Mouse (Mus musculus): ENCODE results near the gene Eda. TPM values are rescaled to one million over a fixed set of nuclear protein-coding genes. Genes with fewer than 3 reads are reported as not detected.
"Not testable (repeated sequence)": the region's sequence is repeated elsewhere in the genome, so short reads cannot be mapped to it uniquely, and the experiment has no call there.

Gene Eda
- polyA plus RNA-seq, 1 experiment from 2014 or later: 1.9 TPM

GRCm38 (mm10) chrX:100432311-100432710, 456.9 kb downstream of the Eda start:
- Histone ChIP-seq H3K27me3 (replicated peaks) (0 out of 2 replicates have a peak, but pooled peaks cover 3% of the 10 kb centered on the region), H3K4me3 (replicated peaks) (no peak overlapping the region), H3K4me1 (no peaks in the 10 kb centered on the region), H3K4me2 (no peak overlapping the region), H3K9ac (no peak overlapping the region), H3K9me3 (no peaks in the 10 kb centered on the region), H3K27ac (no peak overlapping the region), H3K36me3 (no peaks in the 10 kb centered on the region)
- WGBS: 75% methylated on average over 3 of the region's 3 CpGs
- no peak for ATAC-seq (ENCODE audit: insufficient read depth, low FRiP score, low read depth)

GRCm38 (mm10) chrX:100442617-100443016, 467.2 kb downstream of the Eda start, which contains the start of gene Awat2:
Awat2 (minus strand) TSS chrX:100442717.
- H3K36me3 ChIP-seq; H3K4me2 ChIP-seq; H3K9ac ChIP-seq; H3K4me3 ChIP-seq (replicated peaks); H3K9me3 ChIP-seq; H3K27ac ChIP-seq; H3K27me3 ChIP-seq (replicated peaks); H3K4me1 ChIP-seq; ATAC-seq (ENCODE audit: insufficient read depth, low FRiP score, low read depth): not testable (repeated sequence)
- WGBS: 82% methylated on average over 2 of the region's 2 CpGs

DNA sequence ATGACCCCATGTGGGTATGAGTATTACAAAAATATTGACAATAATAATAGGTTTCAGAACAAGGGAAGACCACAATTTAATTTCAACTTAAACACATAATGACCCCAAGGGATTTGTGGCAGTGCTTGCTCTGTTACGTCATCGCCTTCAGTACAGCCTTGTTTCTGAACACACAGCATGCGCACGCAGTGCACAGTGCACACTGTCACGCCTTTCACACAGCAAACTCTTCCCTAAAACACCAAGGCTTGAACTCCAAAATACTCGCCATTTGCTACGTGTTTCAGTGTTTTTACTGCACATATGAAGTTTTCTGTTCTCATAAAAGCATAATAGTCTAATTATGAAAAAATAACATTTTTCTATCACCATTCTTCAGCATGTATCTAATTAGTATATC, 468.1 kb downstream of the Eda start:
- WGBS: 86% methylated on average over 7 of the region's 7 CpGs
- H3K9ac ChIP-seq: no peak overlapping the region
- H3K4me1 ChIP-seq: no peaks in the 10 kb centered on the region
- H3K9me3 ChIP-seq: no peaks in the 10 kb centered on the region
- no peak overlapping the region for H3K27ac ChIP-seq
- no peak overlapping the region for H3K4me3 ChIP-seq (replicated peaks)
- H3K4me2 ChIP-seq: no peak overlapping the region
- no peaks in the 10 kb centered on the region for H3K27me3 ChIP-seq (replicated peaks)
- no peaks in the 10 kb centered on the region for H3K36me3 ChIP-seq
- no peak for ATAC-seq (ENCODE audit: insufficient read depth, low FRiP score, low read depth)

MicroRNA genes within 50 kb of the gene (microRNA counts, 519-probe panel; counts per million panel counts)
- microRNA mmu-miR-676: 2,636 counts per million, percentile 64 among the panel's probes with 10 or more counts

Small RNA genes within 50 kb of the gene (microRNA-seq; reads per million reads assigned to microRNA genes)
- gene Mir676: 850 reads per million, percentile 74 among the genes with 10 or more reads in this experiment

Other genes starting within 250 kb of the Eda start
- gene Tmem28, start 154.6 kb upstream of the Eda start, polyA plus RNA-seq (2015; fragmentation: Nextera tagmentation; extraction: Ambion mirVana): 0.08 TPM in 2 replicates